Mouse (Mus musculus) ES-Bruce4 (cell line): ENCODE data around the gene Ppp1r11.

Experiments used
- CTCF ChIP-seq: IDR thresholded peaks from one replicate; pipeline ENCODE4 v1.8.1; 2011; ENCODE audit warnings: low read depth, low read length
- POLR2A ChIP-seq: IDR thresholded peaks from one replicate; pipeline ENCODE4 v1.8.1; 2011; ENCODE audit warnings: low read length; ENCODE audit not compliant: insufficient read depth

DNA sequence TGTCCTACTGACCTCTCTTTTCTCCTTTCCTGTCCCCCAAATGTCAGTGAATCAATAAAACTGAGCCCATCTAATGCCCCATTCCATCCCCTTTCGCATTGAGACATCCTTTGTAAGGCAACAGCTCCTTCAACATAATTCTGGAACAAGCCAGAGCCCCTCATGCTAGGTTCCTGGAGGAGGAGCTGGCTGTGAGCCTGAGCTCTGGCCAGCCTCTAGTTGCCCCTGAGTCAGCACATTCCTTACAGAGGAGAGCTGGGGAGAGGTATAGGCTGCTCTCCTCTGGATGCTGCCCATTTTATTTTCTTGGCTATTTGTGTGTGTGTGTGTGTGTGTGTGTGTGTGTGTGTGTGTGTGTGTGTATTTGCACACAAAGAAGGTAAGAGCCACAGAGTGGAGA lies 43.3 kb downstream of the Ppp1r11 start:
- TF ChIP-seq POLR2A: no peak
- TF ChIP-seq CTCF: no peak
